In genomic region chr4:107801366-107802184, GRCm38 (mm10) we compare ENCODE assay signal across 8 mouse cellular contexts. TPM values are rescaled to one million over a fixed set of nuclear protein-coding genes. Genes with fewer than 3 reads are reported as not detected.
DNase-seq lines count a peak whose midpoint lies in the region; ATAC-seq and TF ChIP-seq lines count a peak whose summit lies in the region.

No protein-coding gene starts in this region.

- WGBS in forebrain, postnatal 0 days, result 2% methylated on average over 35 of the region's 41 CpGs
- WGBS in hindbrain, embryonic 13.5 days, result under 1% methylated on average over 39 of the region's 41 CpGs

- peak overlapping the region; percentile 88 for H3K4me2 ChIP-seq in forebrain, postnatal 0 days (ENCODE audit: low read depth)
- H3K4me2 ChIP-seq in hindbrain, embryonic 13.5 days, result peak overlapping the region; percentile 95

- TF ChIP-seq POLR2A in MEL (IDR thresholded peaks at IDR 0.05; ENCODE audit: control insufficient read depth in 1 of 2, insufficient read depth in 1 of 2, low read depth in 1 of 2, low read length in 2 of 2, poor library complexity in 1 of 2), result peak in 1 of 2 experiments; percentile 73; a peak in 2 of 4 replicates

- peak; percentile 79 for ATAC-seq in forebrain, postnatal 0 days
- peak; percentile 81 for ATAC-seq in hindbrain, embryonic 13.5 days (ENCODE audit: low FRiP score)

- H3K27me3 ChIP-seq in MEL (ENCODE audit: control insufficient read depth in 1 of 2, insufficient read depth in 2 of 2, low read length in 2 of 2), result no peaks in the 10 kb centered on the region
- H3K27me3 ChIP-seq in forebrain, postnatal 0 days (ENCODE audit: insufficient read depth, low read length), result no peaks in the 10 kb centered on the region
- H3K27me3 ChIP-seq in hindbrain, embryonic 13.5 days, result peaks cover 6% of the 10 kb centered on the region; the same call in 1 of the 2 replicates

- H3K4me1 ChIP-seq in MEL (ENCODE audit: control insufficient read depth in 1 of 2, insufficient read depth in 2 of 2, low read length in 2 of 2), result peaks cover 0 to 16% of the 10 kb centered on the region in 2 experiments
- H3K4me1 ChIP-seq in forebrain, postnatal 0 days (ENCODE audit: insufficient read depth), result peaks cover 26% of the 10 kb centered on the region
- peaks cover 49% of the 10 kb centered on the region for H3K4me1 ChIP-seq in hindbrain, embryonic 13.5 days (replicated peaks)

- H3K27ac ChIP-seq in MEL (ENCODE audit: control insufficient read depth, low read depth, low read length), result peak overlapping the region; percentile 69
- peak overlapping the region; percentile 97 for H3K27ac ChIP-seq in forebrain, postnatal 0 days (ENCODE audit: low read depth, low read length)
- H3K27ac ChIP-seq in hindbrain, embryonic 13.5 days, result peak overlapping the region; percentile 98

- TF ChIP-seq RAD21 in MEL (IDR thresholded peaks at IDR 0.05; ENCODE audit: low read depth, low read length), result no peak

- TF ChIP-seq EP300 in MEL (IDR thresholded peaks at IDR 0.05; ENCODE audit: low read depth in 1 of 2, low read length in 2 of 2), result no peak

- TF ChIP-seq CTCF in MEL (IDR thresholded peaks at IDR 0.05 in 2 of 3, conservative IDR thresholded peaks at IDR 0.05 in 1 of 3; ENCODE audit: control insufficient read depth in 1 of 3, insufficient read depth in 1 of 3, low read depth in 2 of 3, low read length in 3 of 3, poor library complexity in 1 of 3, severe bottlenecking in 1 of 3), result peak in 2 of 3 experiments; percentile 3 to 12; a peak in 1 of 6 replicates
- TF ChIP-seq CTCF in forebrain, postnatal 0 days (IDR thresholded peaks at IDR 0.05; ENCODE audit: low read depth), result peak; percentile 65

- H3K4me3 ChIP-seq in MEL (ENCODE audit: control insufficient read depth in 1 of 2, insufficient read depth in 1 of 2, low read depth in 2 of 2, low read length in 2 of 2), result peak overlapping the region; percentile 78 to 83
- H3K4me3 ChIP-seq in forebrain, postnatal 0 days (ENCODE audit: low read depth, low read length), result peak overlapping the region; percentile 83
- H3K4me3 ChIP-seq in hindbrain, embryonic 13.5 days, result peak overlapping the region; percentile 85

- H3K79me2 ChIP-seq in MEL (ENCODE audit: control insufficient read depth, insufficient read depth, low read length, poor library complexity), result peaks cover 26% of the 10 kb centered on the region

- H3K9ac ChIP-seq in MEL (ENCODE audit: control insufficient read depth, low read depth, low read length, poor library complexity, severe bottlenecking), result peak overlapping the region; percentile 84
- H3K9ac ChIP-seq in forebrain, postnatal 0 days, result peak overlapping the region; percentile 95
- H3K9ac ChIP-seq in hindbrain, embryonic 13.5 days, result peak overlapping the region; percentile 98

- no peaks in the 10 kb centered on the region for H3K9me3 ChIP-seq in MEL (replicated peaks; ENCODE audit: insufficient read depth, low read length)
- no peaks in the 10 kb centered on the region for H3K9me3 ChIP-seq in forebrain, postnatal 0 days (ENCODE audit: low read length)
- H3K9me3 ChIP-seq in hindbrain, embryonic 13.5 days, result no peaks in the 10 kb centered on the region

- peak; percentile 88 for DNase-seq in MEL (ENCODE audit: low read depth, low spot score)
- DNase-seq in cerebellum, adult 18-20 months, result peak; percentile 90 to 93
- peak; percentile 87 for DNase-seq in forebrain, postnatal 0 days
- peak; percentile 80 to 88 for DNase-seq in left cerebral cortex, adult 18-20 months (ENCODE audit: low spot score in 2 of 2)
- peak; percentile 83 for DNase-seq in lung, postnatal 36 days
- peak; percentile 93 for DNase-seq in retina, postnatal 1 day
- DNase-seq in urinary bladder, postnatal 14 days (ENCODE audit: low spot score), result peak; percentile 74

- peaks cover 0 to 7% of the 10 kb centered on the region in 2 experiments; a peak in 2 of 4 replicates for H3K36me3 ChIP-seq in MEL (ENCODE audit: control insufficient read depth in 1 of 2, insufficient read depth in 2 of 2, low read length in 2 of 2)
- H3K36me3 ChIP-seq in forebrain, postnatal 0 days (ENCODE audit: insufficient read depth), result peaks cover 14% of the 10 kb centered on the region; the same call in 1 of the 2 replicates
- H3K36me3 ChIP-seq in hindbrain, embryonic 13.5 days, result peaks cover 9% of the 10 kb centered on the region

TF ChIP-seq in MEL, 35 proteins besides CTCF, POLR2A, EP300 and RAD21:
- TF ChIP-seq MXI1 (IDR thresholded peaks at IDR 0.05; ENCODE audit: low read depth, low read length) (peak; percentile 53), NRF1 (IDR thresholded peaks at IDR 0.05; ENCODE audit: insufficient read depth, low read depth, low read length, poor library complexity, severe bottlenecking) (peak; percentile 31; the same call in 1 of the 2 replicates), GATA1 (IDR thresholded peaks at IDR 0.05; ENCODE audit: low read depth, low read length) (no peak), MYB (IDR thresholded peaks at IDR 0.05; ENCODE audit: low read depth, low read length) (no peak), TAL1 (IDR thresholded peaks at IDR 0.05; ENCODE audit: low read length) (no peak), NELFE (IDR thresholded peaks at IDR 0.05; ENCODE audit: low read depth, low read length) (peak; percentile 47; the same call in 1 of the 2 replicates), E2F4 (IDR thresholded peaks at IDR 0.05; ENCODE audit: borderline replicate concordance, low read depth, low read length) (0 out of 2 replicates have a peak, but pooled peaks have one; percentile 12), MAZ (IDR thresholded peaks at IDR 0.05; ENCODE audit: low read depth, low read length) (peak; percentile 82; the same call in 1 of the 2 replicates)

RNA-seq across cellular contexts. Expression of gene Lrp8, which starts 0.5 kb away (rescaled TPM):
- 20.6 and 25.2 TPM in 2 replicates for total RNA-seq in MEL (2012; rRNA removed)
- 10 to 100 TPM in 1 of 2 experiments, not detected in 1; 33.2 TPM for polyA plus RNA-seq in MEL (2012; ENCODE audit: insufficient read depth in 1 of 2, insufficient read length in 2 of 2, low read depth in 1 of 2, low replicate concordance in 2 of 2, missing spikeins in 1 of 2)
- total RNA-seq in forebrain, postnatal 0 days (2014; rRNA removed), result 60.7 and 90.2 TPM in 2 replicates
- polyA plus RNA-seq in forebrain, postnatal 0 days (2015; fragmentation: Nextera tagmentation; extraction: Ambion mirVana), result 21.9 and 38.3 TPM in 2 replicates
- polyA plus RNA-seq in hindbrain, embryonic 13.5 days (2015; fragmentation: Nextera tagmentation; extraction: Ambion mirVana), result 38.4 and 41.7 TPM in 2 replicates
- 10 to 100 TPM; 84.3 to 94.0 TPM for total RNA-seq in left cerebral cortex, adult 18-20 months (2021)

Comparison
In these comparisons a context has a peak if more than half of its experiments do, and no peak if none do; other contexts are left out.
1. Peak in every context shown above with its lines: DNase-seq, ATAC-seq, H3K4me3 ChIP-seq and H3K27ac ChIP-seq.